Mouse (Mus musculus) lung, adult 2 months (tissue): ENCODE results near the gene Acadm. TPM values are rescaled to one million over a fixed set of nuclear protein-coding genes. Genes with fewer than 3 reads are reported as not detected.
A peak's percentile ranks its signal among the peaks of the same experiment; 100 is the strongest.

Source experiments
- DNase-seq: peaks from one replicate; pipeline ENCODE4 v3.0.0; 2022
- H3K4me1 ChIP-seq: fragments of 200-500 bp; 2 replicates; pipeline ENCODE4 v1.6.1; 2011; ENCODE audit warnings: low read length; ENCODE audit not compliant: control insufficient read depth, insufficient read depth
- H3K4me3 ChIP-seq: fragments of 200-500 bp; replicated peaks from 2 replicates; pipeline ENCODE3; 2011; ENCODE audit warnings: low read depth, mild to moderate bottlenecking, control low read depth, low read length; ENCODE audit errors: extremely low read depth
- CTCF ChIP-seq: fragments of 200-500 bp; IDR thresholded peaks from 2 replicates; pipeline ENCODE4 v1.5.1; 2011; ENCODE audit warnings: mild to moderate bottlenecking, low read length, control low read depth; ENCODE audit not compliant: insufficient read depth
- POLR2A ChIP-seq: fragments of 200-500 bp; IDR thresholded peaks from 2 replicates; pipeline ENCODE4 v1.6.1; 2011; ENCODE audit warnings: low read depth, mild to moderate bottlenecking, control low read depth, low read length, borderline replicate concordance; ENCODE audit errors: extremely low read depth
- WGBS: fragments of 180-500 bp; shearing (Covaris S2); methylation state at CpG from one replicate; pipeline ENCODE4 v1.1.7; 2018; 5-methylcytosine and 5-hydroxymethylcytosine counted together
- polyA plus RNA-seq: library from polyadenylated mRNA; depleted of rRNA; stranded (reverse); fragments of >200 nt; gene quantifications from 2 replicates; pipeline ENCODE4 v1.2.3, GENCODE M21; 2012

Gene Acadm
- polyA plus RNA-seq, 1 experiment = 62.3 TPM

GRCm38 (mm10) chr3:153943901-153944334 lies 514 bp downstream of the Acadm start:
- H3K4me1 ChIP-seq = peaks cover 3% of the 10 kb centered on the region
- peak overlapping the region; percentile 73 for H3K4me3 ChIP-seq
- DNase-seq = no peak
- under 1% methylated on average over 19 of the region's 19 CpGs for WGBS
- TF ChIP-seq POLR2A = no peak
- no peak for TF ChIP-seq CTCF

- H3K4me1 ChIP-seq = peaks cover 3% of the 10 kb centered on the region
- TF ChIP-seq POLR2A = no peak
- no peak for TF ChIP-seq CTCF
- 29% methylated on average over 12 of the region's 12 CpGs for WGBS
- H3K4me3 ChIP-seq = no peak overlapping the region
- DNase-seq = no peak
These were observed 1.3 kb downstream of the Acadm start for GRCm38 (mm10) chr3:153943003-153943640.

- DNase-seq = no peak
- no peak for TF ChIP-seq POLR2A
- no peak for TF ChIP-seq CTCF
- WGBS = 89% methylated on average over 13 of the region's 13 CpGs
- H3K4me3 ChIP-seq = no peak overlapping the region
- H3K4me1 ChIP-seq = peaks cover 3% of the 10 kb centered on the region
These were observed 2.8 kb downstream of the Acadm start for GRCm38 (mm10) chr3:153941613-153942012.

- DNase-seq = no peak
- TF ChIP-seq CTCF (no peak), POLR2A (no peak)
- H3K4me1 ChIP-seq = peaks cover 3% of the 10 kb centered on the region
- 89% methylated on average over 9 of the region's 9 CpGs for WGBS
- no peak overlapping the region for H3K4me3 ChIP-seq
These were observed 3.9 kb downstream of the Acadm start for GRCm38 (mm10) chr3:153940486-153940885.

GRCm38 (mm10) chr3:153940021-153940420 lies 4.4 kb downstream of the Acadm start:
- 76% methylated on average over 8 of the region's 8 CpGs for WGBS

GRCm38 (mm10) chr3:153937116-153937810 lies 7.2 kb downstream of the Acadm start:
- no peak for TF ChIP-seq CTCF
- DNase-seq = no peak
- Histone ChIP-seq H3K4me1 (no peaks in the 10 kb centered on the region), H3K4me3 (no peak overlapping the region)
- WGBS = 92% methylated on average over 17 of the region's 17 CpGs

More at GRCm38 (mm10) chr3:153940021-153940420, 4.4 kb downstream of the Acadm start:
- TF ChIP-seq CTCF (no peak), POLR2A (no peak)
- Histone ChIP-seq H3K4me1 (peaks cover 2% of the 10 kb centered on the region; the same call in 1 of the 2 replicates), H3K4me3 (no peak overlapping the region)
- DNase-seq = no peak

GRCm38 (mm10) chr3:153935878-153936277 lies 8.6 kb downstream of the Acadm start:
- DNase-seq = no peak
- no peak overlapping the region for H3K4me3 ChIP-seq
- WGBS = 76% methylated on average over 9 of the region's 9 CpGs
- TF ChIP-seq CTCF = no peak
- TF ChIP-seq POLR2A = no peak
- no peaks in the 10 kb centered on the region for H3K4me1 ChIP-seq

GRCm38 (mm10) chr3:153932461-153932860 lies 12.0 kb downstream of the Acadm start:
- no peak overlapping the region for H3K4me3 ChIP-seq
- 88% methylated on average over 5 of the region's 5 CpGs for WGBS
- DNase-seq = no peak
- TF ChIP-seq CTCF (no peak), POLR2A (no peak)
- H3K4me1 ChIP-seq = no peaks in the 10 kb centered on the region

- no peak for DNase-seq
- no peak for TF ChIP-seq CTCF
- TF ChIP-seq POLR2A = no peak
- no peaks in the 10 kb centered on the region for H3K4me1 ChIP-seq
- H3K4me3 ChIP-seq = no peak overlapping the region
- 78% methylated on average over 11 of the region's 11 CpGs for WGBS
These were observed 14.9 kb downstream of the Acadm start for GRCm38 (mm10) chr3:153929526-153929925.

GRCm38 (mm10) chr3:153926333-153926732 lies 18.1 kb downstream of the Acadm start:
- 89% methylated on average over 7 of the region's 7 CpGs for WGBS

More at GRCm38 (mm10) chr3:153926333-153926732, 18.1 kb downstream of the Acadm start:
- no peak overlapping the region for H3K4me3 ChIP-seq
- no peaks in the 10 kb centered on the region for H3K4me1 ChIP-seq
- TF ChIP-seq CTCF (peak; percentile 12; the same call in 1 of the 2 replicates), POLR2A (no peak)
- DNase-seq = no peak
